Mouse (Mus musculus) bone marrow macrophage, adult 2 months (primary cell): ENCODE results near the gene Ccdc58. TPM values are rescaled to one million over a fixed set of nuclear protein-coding genes. Genes with fewer than 3 reads are reported as not detected.
A peak's percentile ranks its signal among the peaks of the same experiment; 100 is the strongest.
"Not testable (repeated sequence)": the region's sequence is repeated elsewhere in the genome, so short reads cannot be mapped to it uniquely, and the experiment has no call there.

ENCODE experiments used
- H3K27ac ChIP-seq: 2 replicates; pipeline ENCODE4 v1.5.1; 2012; ENCODE audit warnings: low read depth, low read length; ENCODE audit not compliant: insufficient read depth
- H3K4me1 ChIP-seq: 2 replicates; pipeline ENCODE4 v1.6.1; 2012; ENCODE audit warnings: low read length; ENCODE audit not compliant: control insufficient read depth, insufficient read depth
- H3K4me3 ChIP-seq: 2 replicates; pipeline ENCODE4 v1.5.1; 2012; ENCODE audit warnings: mild to moderate bottlenecking, low read length, moderate library complexity; ENCODE audit not compliant: insufficient read depth
- CTCF ChIP-seq: IDR thresholded peaks from 2 replicates; pipeline ENCODE4 v1.5.1; 2012; ENCODE audit warnings: low read depth, mild to moderate bottlenecking, low read length, moderate library complexity
- POLR2A ChIP-seq: IDR thresholded peaks from 2 replicates; pipeline ENCODE4 v1.6.1; 2012; ENCODE audit warnings: mild to moderate bottlenecking, low read depth, low read length, borderline replicate concordance
- polyA plus RNA-seq: library from polyadenylated mRNA; stranded (reverse); fragments of >200 nt; gene quantifications from 2 replicates; pipeline ENCODE4 v1.2.4, GENCODE M21; 2012; ENCODE audit not compliant: missing spikeins, insufficient read depth, insufficient read length

The Ccdc58 gene
- polyA plus RNA-seq, 1 experiment = 19.6 TPM

- H3K4me3 ChIP-seq = no peak overlapping the region
- TF ChIP-seq CTCF (no peak), POLR2A (no peak)
- no peak overlapping the region for H3K27ac ChIP-seq
- peaks cover 4% of the 10 kb centered on the region for H3K4me1 ChIP-seq
Measured at GRCm38 (mm10) chr16:36054920-36055319, 16.6 kb upstream of the Ccdc58 start.

- Histone ChIP-seq H3K4me1 (peaks cover 11% of the 10 kb centered on the region), H3K4me3 (no peak overlapping the region)
- no peak for TF ChIP-seq POLR2A
- TF ChIP-seq CTCF = no peak
Measured at GRCm38 (mm10) chr16:36056416-36056815, 15.1 kb upstream of the Ccdc58 start.

GRCm38 (mm10) chr16:36057933-36058475 is 13.5 kb upstream of the Ccdc58 start:
- H3K27ac ChIP-seq = no peak overlapping the region
- no peak for TF ChIP-seq CTCF
- TF ChIP-seq POLR2A = no peak
- H3K4me3 ChIP-seq = no peak overlapping the region
- H3K4me1 ChIP-seq = peaks cover 15% of the 10 kb centered on the region

More at GRCm38 (mm10) chr16:36056416-36056815, 15.1 kb upstream of the Ccdc58 start:
- H3K27ac ChIP-seq = no peak overlapping the region

GRCm38 (mm10) chr16:36062534-36062933 is 9.0 kb upstream of the Ccdc58 start:
- H3K4me3 ChIP-seq, H3K27ac ChIP-seq: not testable (repeated sequence)
- H3K4me1 ChIP-seq = peaks cover 19% of the 10 kb centered on the region

- peaks cover 26% of the 10 kb centered on the region for H3K4me1 ChIP-seq
- H3K27ac ChIP-seq = no peak overlapping the region
- TF ChIP-seq CTCF (no peak), POLR2A (no peak)
- H3K4me3 ChIP-seq = no peak overlapping the region
Measured at GRCm38 (mm10) chr16:36063315-36063714, 8.2 kb upstream of the Ccdc58 start.

- TF ChIP-seq POLR2A (no peak), CTCF (no peak)
- H3K27ac ChIP-seq = no peak overlapping the region
- H3K4me1 ChIP-seq = peaks cover 40% of the 10 kb centered on the region
- H3K4me3 ChIP-seq = no peak overlapping the region
Measured at GRCm38 (mm10) chr16:36064904-36065303, 6.6 kb upstream of the Ccdc58 start.

- peak overlapping the region; percentile 34 for H3K27ac ChIP-seq
- peaks cover 29% of the 10 kb centered on the region for H3K4me1 ChIP-seq
- H3K4me3 ChIP-seq = no peak overlapping the region
- TF ChIP-seq POLR2A = no peak
- TF ChIP-seq CTCF = no peak
Measured at GRCm38 (mm10) chr16:36067694-36068093, 3.8 kb upstream of the Ccdc58 start.

GRCm38 (mm10) chr16:36068356-36068755 is 3.1 kb upstream of the Ccdc58 start:
- no peak overlapping the region for H3K4me3 ChIP-seq
- H3K27ac ChIP-seq = no peak overlapping the region
- H3K4me1 ChIP-seq = peaks cover 29% of the 10 kb centered on the region
- no peak for TF ChIP-seq POLR2A
- no peak for TF ChIP-seq CTCF

- no peak overlapping the region for H3K27ac ChIP-seq
- peaks cover 36% of the 10 kb centered on the region for H3K4me1 ChIP-seq
- peak overlapping the region; percentile 85; the same call in 1 of the 2 replicates for H3K4me3 ChIP-seq
- TF ChIP-seq CTCF = no peak
- no peak for TF ChIP-seq POLR2A
Measured at GRCm38 (mm10) chr16:36069819-36070575, 1.5 kb upstream of the Ccdc58 start.

- Histone ChIP-seq H3K27ac (no peak overlapping the region; the same call in 1 of the 2 replicates), H3K4me3 (peak overlapping the region; percentile 85), H3K4me1 (peaks cover 36% of the 10 kb centered on the region)
- TF ChIP-seq CTCF (no peak), POLR2A (no peak)
Measured at GRCm38 (mm10) chr16:36071071-36071449, 425 bp upstream of the Ccdc58 start.
